17 mouse cellular contexts compared by ENCODE assay signal in genomic region chr5:69145827-69146226, GRCm38 (mm10).
"Had no signal": no experiment of that assay in that cellular context is flagged by ENCODE, and none has a peak within 500 bp of the region (broad histone marks: within the 10 kb centered on the region; RNA-seq: fewer than 3 reads in every experiment).

No protein-coding gene starts in this region.

- DNase-seq: left cerebral cortex, postnatal 4 days; liver; liver, embryonic 13.5 days; liver, postnatal 0 days; lung, adult 18-20 months; lung, adult 2 months; lung, embryonic 14.5 days; lung, postnatal 10 days; lung, postnatal 14 days; lung, postnatal 36 days; lung, postnatal 4 days; midbrain, embryonic 14.5 days had no signal

- ATAC-seq: liver, embryonic 12.5 days; liver, postnatal 0 days; lung, postnatal 0 days; midbrain, embryonic 13.5 days; midbrain, embryonic 15.5 days; midbrain, embryonic 16.5 days had no signal
